Mouse (Mus musculus) mouse embryonic stem cell (cell line): Measurements from ENCODE around the gene Nisch.

Experiments used
- in situ Hi-C, 2 experiments: fragments of 300-500 bp; cut with MboI; formaldehyde crosslinking; loops; 1 replicate in 1 of 2; 3 replicates in 1 of 2; pipeline ENCODE4 v1.14.3; 2019 to 2020; ENCODE audit warnings: low sequenced_read_pairs in 2 of 2, low pct_unique_long_range_greater_than_20kb in 1 of 2, mixed read lengths in 1 of 2; ENCODE audit not compliant: unreplicated experiment in 1 of 2

The Nisch gene

GRCm38 (mm10) chr14:31138219-31138896 is 78.4 kb downstream of the Nisch start:
- in situ Hi-C loops, result no loop called here

GRCm38 (mm10) chr14:31137791-31138190 is 79.0 kb downstream of the Nisch start:
- in situ Hi-C loops, result no loop called here

GRCm38 (mm10) chr14:31137281-31137595 is 79.5 kb downstream of the Nisch start:
- in situ Hi-C loops, result no loop called here

GRCm38 (mm10) chr14:31136411-31137280 is 80.1 kb downstream of the Nisch start:
- in situ Hi-C loops, result no loop called here

- in situ Hi-C loops, result no loop called here
Observed at GRCm38 (mm10) chr14:31135495-31136410, 81.0 kb downstream of the Nisch start.

GRCm38 (mm10) chr14:31134015-31135000 is 82.4 kb downstream of the Nisch start:
- in situ Hi-C loops, result no loop called here

- in situ Hi-C loops, result no loop called here
Observed at GRCm38 (mm10) chr14:31133023-31133665, 83.6 kb downstream of the Nisch start.

- in situ Hi-C loops, result no loop called here
Observed at GRCm38 (mm10) chr14:31132491-31132975, 84.2 kb downstream of the Nisch start.

GRCm38 (mm10) chr14:31132031-31132430 is 84.7 kb downstream of the Nisch start:
- in situ Hi-C loops, result no loop called here

- in situ Hi-C loops, result no loop called here
Observed at GRCm38 (mm10) chr14:31131272-31131821, 85.4 kb downstream of the Nisch start.

GRCm38 (mm10) chr14:31130236-31131220 is 86.2 kb downstream of the Nisch start, which contains the start of gene Nt5dc2:
Gene Nt5dc2, plus strand, starts transcription at chr14:31131053.
- in situ Hi-C loops, result no loop called here

GRCm38 (mm10) chr14:31129326-31130235 is 87.2 kb downstream of the Nisch start:
- in situ Hi-C loops, result no loop called here

GRCm38 (mm10) chr14:31128826-31129219 is 87.9 kb downstream of the Nisch start, which contains the start of gene Smim4:
Gene Smim4, minus strand, starts transcription at chr14:31128956.
- in situ Hi-C loops, result no loop called here

- in situ Hi-C loops, result no loop called here
Observed at GRCm38 (mm10) chr14:31128101-31128825, 88.5 kb downstream of the Nisch start.
